Mouse (Mus musculus) kidney, postnatal 0 days (tissue): ENCODE measurements around the gene Pakap. TPM values are rescaled to one million over a fixed set of nuclear protein-coding genes. Genes with fewer than 3 reads are reported as not detected.

ENCODE experiments used
- ATAC-seq: fragments of 200-750 bp; cut with Nextera tagmentation; replicated peaks from 2 replicates; pipeline ENCODE4 v1.8.0; 2017; ENCODE audit warnings: low read depth, moderate number of reproducible peaks, moderate TSS enrichment, moderate library complexity; ENCODE audit not compliant: low FRiP score
- DNase-seq: peaks from one replicate; pipeline ENCODE4 v3.0.0-alpha.2; 2016; ENCODE audit warnings: low spot score
- H3K27ac ChIP-seq: fragments of 300-500 bp; sonication (generic); 2 replicates; pipeline ENCODE4 v1.5.1; 2014; ENCODE audit warnings: mild to moderate bottlenecking
- H3K27me3 ChIP-seq: fragments of 300-500 bp; sonication (generic); 2 replicates; pipeline ENCODE4 v1.6.1; 2014; ENCODE audit warnings: low read length, mixed read lengths; ENCODE audit not compliant: insufficient read depth
- H3K36me3 ChIP-seq: fragments of 300-500 bp; sonication (generic); 2 replicates; pipeline ENCODE4 v1.6.1; 2014; ENCODE audit warnings: low read length, mixed read lengths; ENCODE audit not compliant: insufficient read depth
- H3K4me1 ChIP-seq: fragments of 300-500 bp; sonication (generic); replicated peaks from 2 replicates; pipeline ENCODE4 v1.6.1; 2014; ENCODE audit warnings: antibody characterized with exemption, low read length, mixed read lengths; ENCODE audit not compliant: insufficient read depth
- H3K4me2 ChIP-seq: fragments of 300-500 bp; sonication (generic); 2 replicates; pipeline ENCODE4 v1.6.1; 2014; ENCODE audit warnings: mild to moderate bottlenecking, low read length, moderate library complexity, mixed read lengths
- H3K4me3 ChIP-seq: fragments of 300-500 bp; sonication (generic); replicated peaks from 2 replicates; pipeline ENCODE4 v1.5.1; 2014; ENCODE audit warnings: low read depth, low read length
- H3K9ac ChIP-seq: fragments of 300-500 bp; sonication (generic); 2 replicates; pipeline ENCODE4 v1.6.1; 2014; ENCODE audit warnings: low read depth, low read length
- H3K9me3 ChIP-seq: fragments of 300-500 bp; sonication (generic); replicated peaks from 2 replicates; pipeline ENCODE4 v1.6.1; 2016; ENCODE audit warnings: low read length, inconsistent platforms, mixed read lengths
- CTCF ChIP-seq: IDR thresholded peaks from 2 replicates; pipeline ENCODE4 v1.5.1; 2016; ENCODE audit warnings: antibody characterized with exemption, low read depth, mild to moderate bottlenecking, moderate library complexity
- WGBS: fragments of 180-500 bp; shearing (Covaris S2); extraction: QIAGEN DNeasy Blood & Tissue Kit; methylation state at CpG from one replicate; pipeline ENCODE4 v1.1.7; 2014; 5-methylcytosine and 5-hydroxymethylcytosine counted together
- polyA plus RNA-seq: library from polyadenylated mRNA; unstranded; fragments of >200 nt; fragmentation: Nextera tagmentation; extraction: Ambion mirVana; gene quantifications from 2 replicates; pipeline ENCODE4 v1.2.1, GENCODE M21; 2015

Pakap gene
- polyA plus RNA-seq, 1 experiment from 2014 or later: 11.5 TPM

- H3K36me3 ChIP-seq: no peaks in the 10 kb centered on the region
- no peaks in the 10 kb centered on the region for H3K4me1 ChIP-seq
- TF ChIP-seq CTCF: no peak
- H3K4me2 ChIP-seq: no peak overlapping the region
- WGBS: 64% methylated on average over 6 of the region's 6 CpGs
- H3K27ac ChIP-seq: no peak overlapping the region
- no peak for DNase-seq
- no peak for ATAC-seq
- H3K9me3 ChIP-seq: no peaks in the 10 kb centered on the region
- H3K27me3 ChIP-seq: no peaks in the 10 kb centered on the region
- no peak overlapping the region for H3K9ac ChIP-seq
- H3K4me3 ChIP-seq: no peak overlapping the region
Measured at GRCm38 (mm10) chr4:57908860-57909259, 340.9 kb downstream of the Pakap start.

- ATAC-seq (no peak), DNase-seq (no peak)
- Histone ChIP-seq H3K4me3 (no peak overlapping the region), H3K4me2 (no peak overlapping the region), H3K4me1 (peaks cover 8% of the 10 kb centered on the region), H3K36me3 (no peaks in the 10 kb centered on the region), H3K27me3 (no peaks in the 10 kb centered on the region), H3K9ac (no peak overlapping the region), H3K9me3 (no peaks in the 10 kb centered on the region), H3K27ac (no peak overlapping the region)
- TF ChIP-seq CTCF: no peak
Measured at GRCm38 (mm10) chr4:57913021-57913420, 345.0 kb downstream of the Pakap start.

DNA sequence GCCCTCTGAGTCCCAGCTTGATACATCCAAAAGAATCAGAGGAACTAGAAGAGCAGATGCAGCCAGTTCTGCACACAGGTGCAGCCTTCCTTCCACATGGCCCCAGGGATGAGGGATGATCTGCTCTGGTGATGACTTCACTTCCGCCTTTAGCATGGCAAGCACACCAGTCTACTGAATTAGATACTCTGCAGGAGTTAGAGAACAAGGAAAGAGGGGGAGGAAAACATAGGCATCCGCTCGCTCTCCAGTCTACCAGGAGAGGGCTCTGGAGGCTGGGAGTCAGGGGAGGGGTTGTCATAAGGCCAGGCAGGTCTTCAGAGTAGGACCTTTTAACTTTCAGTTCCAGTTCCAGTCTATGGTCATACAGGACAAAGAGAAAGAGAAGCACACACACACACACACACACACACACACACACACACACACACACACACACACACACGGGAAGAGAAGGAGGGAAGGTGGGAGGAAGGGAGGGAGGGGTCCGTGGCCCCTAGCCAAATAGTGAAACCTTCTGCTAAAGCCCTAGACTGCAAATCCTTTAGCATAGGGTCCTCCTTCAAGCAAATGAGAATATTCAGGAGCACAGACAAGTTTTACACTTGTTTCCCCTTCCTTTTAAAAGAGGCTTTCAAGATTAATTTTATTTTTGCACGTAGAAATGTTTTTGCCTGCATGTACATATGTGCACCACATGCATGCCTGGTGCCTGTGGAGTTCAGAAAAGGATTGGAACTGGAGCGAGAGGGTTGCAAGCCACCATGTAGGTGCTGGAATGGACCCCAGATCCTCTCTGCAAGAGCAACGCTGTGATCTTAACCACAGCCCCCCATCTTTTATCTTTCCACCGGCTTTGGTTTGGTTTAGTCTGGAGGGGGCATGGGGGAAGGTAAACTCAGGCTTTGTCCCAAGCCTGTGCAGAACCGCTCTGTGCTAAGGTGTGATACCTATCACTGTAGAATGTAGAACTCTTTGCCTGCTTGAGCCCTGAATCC, 346.5 kb downstream of the Pakap start:
- H3K9ac ChIP-seq: no peak overlapping the region
- TF ChIP-seq CTCF: peak; percentile 51
- H3K27ac ChIP-seq: peak overlapping the region; percentile 75

GRCm38 (mm10) chr4:57915216-57915965, 347.4 kb downstream of the Pakap start:
- Histone ChIP-seq H3K4me3 (peak overlapping the region; percentile 29), H3K9me3 (no peaks in the 10 kb centered on the region), H3K36me3 (no peaks in the 10 kb centered on the region), H3K4me2 (peak overlapping the region; percentile 55), H3K4me1 (peaks cover 8% of the 10 kb centered on the region), H3K27ac (peak overlapping the region; percentile 75), H3K27me3 (no peaks in the 10 kb centered on the region), H3K9ac (peak overlapping the region; percentile 46; the same call in 1 of the 2 replicates)
- ATAC-seq (0 out of 2 replicates have a peak, but pooled peaks have one; percentile 49), DNase-seq (no peak)
- TF ChIP-seq CTCF: no peak
- 27% methylated on average over 17 of the region's 17 CpGs for WGBS

More for the DNA sequence above, 346.5 kb downstream of the Pakap start:
- Histone ChIP-seq H3K27me3 (no peaks in the 10 kb centered on the region), H3K4me3 (peak overlapping the region; percentile 29; the same call in 1 of the 2 replicates), H3K9me3 (no peaks in the 10 kb centered on the region), H3K4me2 (peak overlapping the region; percentile 55), H3K4me1 (peaks cover 8% of the 10 kb centered on the region), H3K36me3 (no peaks in the 10 kb centered on the region)
- ATAC-seq (no peak; the same call in 1 of the 2 replicates), DNase-seq (peak; percentile 40)
- 71% methylated on average over 10 of the region's 10 CpGs for WGBS

DNA sequence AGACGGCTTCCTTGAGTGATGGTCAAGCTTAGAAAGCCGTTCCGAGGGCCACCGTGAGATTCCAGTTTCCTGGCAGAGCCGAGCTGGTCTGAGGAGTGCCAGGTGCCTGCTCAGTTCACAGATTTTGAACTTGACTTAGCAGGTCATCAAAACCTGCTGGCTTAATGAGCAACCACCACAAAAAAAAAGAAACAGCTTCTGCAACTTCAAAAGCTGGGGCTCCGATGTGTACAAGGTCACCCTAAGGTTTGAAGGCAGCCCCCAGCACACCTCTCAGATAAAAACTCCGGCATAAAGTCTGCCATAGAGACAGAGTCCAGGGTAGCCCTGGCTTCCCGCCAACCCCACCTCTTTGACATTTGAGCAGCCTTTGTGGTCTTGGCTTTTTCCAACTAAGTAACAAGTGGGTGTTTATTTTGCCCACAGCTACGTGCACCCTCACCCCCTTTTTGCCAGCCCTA, 348.3 kb downstream of the Pakap start, which contains the start of gene D630039A03Rik:
Gene D630039A03Rik (minus strand): TSS at position 97 of the 461 bp plus-strand sequence.
- Histone ChIP-seq H3K4me3 (peak within 1 kb of the TSS; percentile 29), H3K4me1 (peaks cover 11% of the 10 kb centered on the region), H3K4me2 (peak within 1 kb of the TSS; percentile 55), H3K9me3 (no peaks in the 10 kb centered on the region), H3K27ac (peak within 1 kb of the TSS; percentile 75), H3K36me3 (no peaks in the 10 kb centered on the region), H3K27me3 (no peaks in the 10 kb centered on the region), H3K9ac (peak within 1 kb of the TSS; percentile 46; the same call in 1 of the 2 replicates)
- DNase-seq (peak; percentile 34), ATAC-seq (no peak)
- TF ChIP-seq CTCF: no peak
- WGBS: 6% methylated on average over 9 of the region's 9 CpGs

DNA sequence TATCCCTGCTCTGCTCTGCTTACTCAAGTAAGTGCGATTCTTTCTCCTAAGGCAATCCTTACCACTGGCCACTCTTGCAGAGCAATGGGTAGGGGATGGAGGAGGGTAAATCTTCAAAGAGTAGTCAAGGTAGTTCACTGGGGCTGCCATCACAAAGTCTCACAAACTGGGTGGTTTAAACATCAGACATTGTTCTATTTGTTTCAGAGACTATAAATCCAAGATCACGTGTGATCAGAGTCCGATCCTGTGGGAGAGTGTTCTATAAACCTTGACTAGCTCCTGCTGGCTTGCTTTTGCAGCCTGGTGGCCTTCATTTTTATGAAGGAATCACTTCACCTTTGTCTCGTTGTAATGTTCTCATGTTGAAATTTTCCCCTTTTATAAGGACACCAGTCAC, 348.7 kb downstream of the Pakap start:
- 54% methylated on average over 4 of the region's 4 CpGs for WGBS
- Histone ChIP-seq H3K27ac (peak overlapping the region; percentile 43; the same call in 1 of the 2 replicates), H3K9me3 (no peaks in the 10 kb centered on the region), H3K27me3 (no peaks in the 10 kb centered on the region), H3K4me1 (peaks cover 11% of the 10 kb centered on the region), H3K4me3 (no peak overlapping the region), H3K4me2 (peak overlapping the region; percentile 55), H3K9ac (no peak overlapping the region), H3K36me3 (no peaks in the 10 kb centered on the region)
- ATAC-seq (no peak), DNase-seq (no peak)
- no peak for TF ChIP-seq CTCF
